Mouse (Mus musculus): ENCODE data around the gene Klhdc8b. TPM values are rescaled to one million over a fixed set of nuclear protein-coding genes. Genes with fewer than 3 reads are reported as not detected.

Gene Klhdc8b
- polyA plus RNA-seq, 1 experiment from 2014 or later: 62.2 TPM

- WGBS: 5% methylated on average over 10 of the region's 10 CpGs
- Histone ChIP-seq H3K36me3 (no peaks in the 10 kb centered on the region), H3K27me3 (no peaks in the 10 kb centered on the region), H3K9me3 (no peaks in the 10 kb centered on the region), H3K9ac (replicated peaks) (peak within 1 kb of the TSS; percentile 37), H3K4me3 (peak within 1 kb of the TSS; percentile 41), H3K4me2 (replicated peaks) (peak within 1 kb of the TSS; percentile 49), H3K27ac (replicated peaks) (peak within 1 kb of the TSS; percentile 25; the same call in 1 of the 2 replicates), H3K4me1 (peaks cover 19% of the 10 kb centered on the region)
- peak; percentile 45; the same call in 1 of the 2 replicates for ATAC-seq (replicated peaks)
These were observed 18.5 kb upstream of the Klhdc8b start, which contains the start of gene Lamb2 for GRCm38 (mm10) chr9:108479721-108480351. Gene Lamb2, plus strand, starts transcription at chr9:108479736.

GRCm38 (mm10) chr9:108479241-108479640 is 17.9 kb upstream of the Klhdc8b start:
- peak overlapping the region; percentile 49 for H3K4me2 ChIP-seq (replicated peaks)
- WGBS: 24% methylated on average over 11 of the region's 11 CpGs
- peaks cover 19% of the 10 kb centered on the region for H3K4me1 ChIP-seq
- H3K36me3 ChIP-seq: no peaks in the 10 kb centered on the region
- H3K9me3 ChIP-seq: no peaks in the 10 kb centered on the region
- H3K9ac ChIP-seq (replicated peaks): 0 out of 2 replicates have a peak overlapping the region, but pooled peaks have one; percentile 28
- peak overlapping the region; percentile 41 for H3K4me3 ChIP-seq
- peak; percentile 7; the same call in 1 of the 2 replicates for ATAC-seq (replicated peaks)
- peak overlapping the region; percentile 25; the same call in 1 of the 2 replicates for H3K27ac ChIP-seq (replicated peaks)
- no peaks in the 10 kb centered on the region for H3K27me3 ChIP-seq

GRCm38 (mm10) chr9:108478638-108479156 is 17.3 kb upstream of the Klhdc8b start:
- H3K27me3 ChIP-seq: no peaks in the 10 kb centered on the region
- H3K9me3 ChIP-seq: no peaks in the 10 kb centered on the region
- H3K9ac ChIP-seq (replicated peaks): 0 out of 2 replicates have a peak overlapping the region, but pooled peaks have one; percentile 28
- peak overlapping the region; percentile 25; the same call in 1 of the 2 replicates for H3K27ac ChIP-seq (replicated peaks)
- H3K36me3 ChIP-seq: no peaks in the 10 kb centered on the region
- WGBS: under 1% methylated on average over 20 of the region's 20 CpGs
- ATAC-seq (replicated peaks): peak; percentile 55
- H3K4me3 ChIP-seq: peak overlapping the region; percentile 41
- H3K4me1 ChIP-seq: peaks cover 19% of the 10 kb centered on the region
- peak overlapping the region; percentile 49 for H3K4me2 ChIP-seq (replicated peaks)

- no peaks in the 10 kb centered on the region for H3K9me3 ChIP-seq
- WGBS: 62% methylated on average over 1 of the region's 1 CpGs
These were observed 13.1 kb upstream of the Klhdc8b start for GRCm38 (mm10) chr9:108474528-108474927.

DNA sequence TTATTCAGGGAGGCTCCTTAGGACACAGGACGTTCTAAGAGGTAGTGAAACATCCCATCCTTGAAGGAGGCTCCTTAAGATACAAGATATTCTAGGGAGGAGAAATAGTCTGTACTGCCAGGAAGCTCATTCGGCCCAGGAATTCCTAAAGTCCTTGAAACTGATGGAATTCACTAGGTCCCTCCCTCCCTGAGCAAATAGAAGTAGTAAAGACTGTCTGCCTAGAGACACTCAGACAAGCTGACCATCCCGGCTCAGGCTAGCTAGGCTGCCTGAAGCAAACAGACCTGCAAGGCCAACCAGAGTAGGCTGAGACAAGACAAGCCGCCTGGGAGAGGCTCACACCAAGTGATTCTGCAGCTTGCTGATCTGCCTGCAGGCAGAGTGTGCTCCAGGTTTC is 8.5 kb upstream of the Klhdc8b start:
- Histone ChIP-seq H3K4me2 (replicated peaks) (no peak overlapping the region), H3K27me3 (no peaks in the 10 kb centered on the region), H3K4me3 (no peak overlapping the region), H3K4me1 (no peaks in the 10 kb centered on the region), H3K9me3 (no peaks in the 10 kb centered on the region), H3K36me3 (peaks cover 22% of the 10 kb centered on the region), H3K27ac (replicated peaks) (no peak overlapping the region), H3K9ac (replicated peaks) (no peak overlapping the region)
- ATAC-seq (replicated peaks): no peak
- WGBS: 79% methylated on average over 4 of the region's 4 CpGs

More at GRCm38 (mm10) chr9:108474528-108474927, 13.1 kb upstream of the Klhdc8b start:
- Histone ChIP-seq H3K27ac (replicated peaks) (no peak overlapping the region), H3K36me3 (no peaks in the 10 kb centered on the region), H3K4me3 (no peak overlapping the region), H3K4me1 (peaks cover 11% of the 10 kb centered on the region), H3K9ac (replicated peaks) (no peak overlapping the region), H3K27me3 (no peaks in the 10 kb centered on the region), H3K4me2 (replicated peaks) (no peak overlapping the region)
- ATAC-seq (replicated peaks): no peak

DNA sequence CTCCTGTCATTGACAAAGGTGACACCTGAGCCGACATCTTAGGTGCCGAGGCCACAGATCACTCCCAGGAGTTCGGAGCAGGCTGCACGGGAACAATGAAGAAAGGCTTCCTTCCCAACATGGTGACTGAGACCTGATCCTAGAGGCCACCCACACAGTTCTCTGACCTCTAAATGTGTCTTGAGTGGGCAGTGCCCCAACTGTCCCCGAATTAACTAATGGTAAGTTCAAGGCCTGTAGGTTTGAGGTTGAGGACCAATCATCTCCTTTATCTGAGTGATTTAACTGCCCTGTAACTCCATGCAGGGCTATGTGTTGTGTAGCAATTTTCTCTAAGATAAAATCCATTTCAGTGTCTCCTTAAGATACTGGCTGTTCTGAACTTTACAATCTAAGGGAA is 8.0 kb upstream of the Klhdc8b start:
- no peak for ATAC-seq (replicated peaks)
- H3K9ac ChIP-seq (replicated peaks): no peak overlapping the region
- no peaks in the 10 kb centered on the region for H3K9me3 ChIP-seq
- H3K4me3 ChIP-seq: no peak overlapping the region
- 77% methylated on average over 5 of the region's 5 CpGs for WGBS
- no peak overlapping the region for H3K27ac ChIP-seq (replicated peaks)
- no peaks in the 10 kb centered on the region for H3K4me1 ChIP-seq
- no peaks in the 10 kb centered on the region for H3K27me3 ChIP-seq
- peaks cover 26% of the 10 kb centered on the region for H3K36me3 ChIP-seq
- H3K4me2 ChIP-seq (replicated peaks): no peak overlapping the region

GRCm38 (mm10) chr9:108466219-108466618 is 4.8 kb upstream of the Klhdc8b start:
- H3K4me2 ChIP-seq (replicated peaks): no peak overlapping the region
- H3K9ac ChIP-seq (replicated peaks): no peak overlapping the region
- H3K4me3 ChIP-seq: no peak overlapping the region
- no peak for ATAC-seq (replicated peaks)
- H3K9me3 ChIP-seq: no peaks in the 10 kb centered on the region
- WGBS: 95% methylated on average over 2 of the region's 2 CpGs
- H3K4me1 ChIP-seq: peaks cover 10% of the 10 kb centered on the region
- no peaks in the 10 kb centered on the region for H3K27me3 ChIP-seq
- H3K36me3 ChIP-seq: peaks cover 41% of the 10 kb centered on the region
- no peak overlapping the region for H3K27ac ChIP-seq (replicated peaks)

- peaks cover 15% of the 10 kb centered on the region for H3K4me1 ChIP-seq
- WGBS: 97% methylated on average over 9 of the region's 9 CpGs
- no peaks in the 10 kb centered on the region for H3K9me3 ChIP-seq
- ATAC-seq (replicated peaks): no peak
- H3K9ac ChIP-seq (replicated peaks): no peak overlapping the region
- H3K4me3 ChIP-seq: no peak overlapping the region
- H3K27ac ChIP-seq (replicated peaks): no peak overlapping the region
- peaks cover 41% of the 10 kb centered on the region for H3K36me3 ChIP-seq
- H3K27me3 ChIP-seq: no peaks in the 10 kb centered on the region
- H3K4me2 ChIP-seq (replicated peaks): no peak overlapping the region
These were observed 2.3 kb upstream of the Klhdc8b start for GRCm38 (mm10) chr9:108463713-108464112.

DNA sequence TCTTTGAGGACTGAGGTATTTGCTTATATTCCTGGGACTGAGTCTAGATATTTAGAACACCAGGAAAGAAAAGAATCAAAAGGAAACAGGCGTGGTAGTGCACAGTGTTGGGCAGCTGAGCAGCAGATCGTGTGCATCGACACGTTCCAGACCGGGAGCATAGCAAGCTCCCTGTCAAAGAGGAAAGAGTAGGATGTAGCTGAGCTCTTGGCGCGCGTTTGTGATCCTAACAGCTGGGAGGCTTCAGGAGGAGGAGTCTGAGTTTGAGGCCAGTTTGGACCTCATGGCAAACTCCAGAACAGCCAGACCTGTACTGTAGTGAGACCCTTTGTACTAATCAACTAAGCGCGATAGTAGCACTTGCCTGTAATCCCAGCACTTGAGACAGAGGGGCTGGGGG is 811 bp upstream of the Klhdc8b start:
- Histone ChIP-seq H3K4me2 (replicated peaks) (no peak overlapping the region), H3K9me3 (no peaks in the 10 kb centered on the region), H3K27me3 (no peaks in the 10 kb centered on the region), H3K9ac (replicated peaks) (no peak overlapping the region), H3K27ac (replicated peaks) (no peak overlapping the region), H3K4me1 (peaks cover 15% of the 10 kb centered on the region), H3K36me3 (peaks cover 41% of the 10 kb centered on the region), H3K4me3 (no peak overlapping the region)
- 93% methylated on average over 10 of the region's 10 CpGs for WGBS
- no peak for ATAC-seq (replicated peaks)

DNA sequence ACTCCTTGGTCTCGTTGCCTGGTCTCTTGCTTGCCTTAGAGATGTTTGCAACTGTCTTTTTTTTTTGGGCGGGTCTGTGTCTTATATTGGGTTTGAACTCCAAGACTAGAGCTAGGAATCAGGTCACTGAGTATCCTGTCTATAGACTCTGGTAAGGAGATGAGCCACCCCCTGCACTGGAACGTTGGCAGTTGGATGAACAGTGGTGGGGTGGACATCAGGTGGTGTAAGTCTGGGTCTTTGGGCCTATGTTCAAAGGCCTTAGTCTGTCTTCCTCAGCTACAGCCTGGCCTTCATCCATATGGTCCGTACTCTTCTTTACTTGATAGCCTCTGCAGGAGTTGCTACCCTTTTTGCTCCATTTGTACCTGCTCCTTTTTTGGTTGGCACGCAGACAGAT is 294 bp upstream of the Klhdc8b start:
- Histone ChIP-seq H3K4me2 (replicated peaks) (peak overlapping the region; percentile 85), H3K4me1 (peaks cover 15% of the 10 kb centered on the region), H3K9ac (replicated peaks) (no peak overlapping the region), H3K27me3 (no peaks in the 10 kb centered on the region), H3K27ac (replicated peaks) (no peak overlapping the region), H3K4me3 (peak overlapping the region; percentile 93), H3K9me3 (no peaks in the 10 kb centered on the region), H3K36me3 (peaks cover 36% of the 10 kb centered on the region)
- WGBS: 90% methylated on average over 5 of the region's 5 CpGs
- no peak for ATAC-seq (replicated peaks)

DNA sequence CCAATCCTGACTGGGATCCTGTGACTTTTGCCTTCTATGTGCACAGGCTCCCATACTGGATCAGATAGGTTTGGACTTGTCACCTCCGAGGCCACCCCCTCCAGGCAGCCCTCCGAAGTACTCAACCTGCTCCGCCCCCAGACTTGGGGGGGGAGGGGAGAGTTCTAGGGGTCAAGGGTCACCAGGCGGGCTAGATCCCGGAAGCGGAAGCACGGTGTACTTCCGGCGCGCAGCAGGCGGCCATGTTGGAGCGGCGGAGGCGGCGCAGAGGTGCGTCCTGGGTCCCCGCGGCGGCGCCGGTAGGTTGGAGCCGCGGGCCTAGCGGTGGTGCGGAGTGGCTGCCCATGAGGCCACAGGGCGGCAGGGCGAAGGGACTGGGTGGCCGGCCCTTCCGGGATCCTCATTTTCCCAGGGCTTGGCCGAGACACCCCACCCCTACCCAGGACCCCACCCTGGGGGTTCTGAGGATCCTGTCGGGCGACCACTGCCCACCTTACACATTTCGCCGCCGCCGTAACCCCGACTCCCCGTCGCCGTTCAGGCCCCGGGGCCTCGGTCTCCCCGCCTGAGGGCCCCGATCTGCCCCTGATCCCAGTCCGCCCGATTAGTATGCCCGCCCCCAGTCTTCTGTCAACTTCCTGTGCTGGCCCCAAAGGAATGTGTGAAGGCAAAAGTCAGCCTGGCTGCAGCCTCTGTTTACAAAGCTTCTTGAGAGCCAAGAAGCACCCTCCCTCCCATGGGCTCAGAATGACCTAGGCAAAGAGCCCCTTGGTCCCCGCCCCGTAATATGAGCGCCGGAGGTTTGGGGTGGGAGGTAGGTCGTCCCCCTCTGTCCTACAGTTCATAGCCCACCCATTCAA is 832 bp downstream of the Klhdc8b start, which contains the start of gene Ccdc71:
Gene Ccdc71, plus strand, starts transcription at position 209 of the 860 bp plus-strand sequence.
- peak; percentile 86 for ATAC-seq (replicated peaks)
- peak within 1 kb of the TSS; percentile 93 for H3K4me3 ChIP-seq
- no peaks in the 10 kb centered on the region for H3K9me3 ChIP-seq
- peaks cover 26% of the 10 kb centered on the region for H3K36me3 ChIP-seq
- H3K27me3 ChIP-seq: no peaks in the 10 kb centered on the region
- H3K27ac ChIP-seq (replicated peaks): peak within 1 kb of the TSS; percentile 67
- peak within 1 kb of the TSS; percentile 90 for H3K9ac ChIP-seq (replicated peaks)
- H3K4me1 ChIP-seq: peaks cover 15% of the 10 kb centered on the region
- peak within 1 kb of the TSS; percentile 85 for H3K4me2 ChIP-seq (replicated peaks)
- WGBS: 1% methylated on average over 52 of the region's 52 CpGs

- Histone ChIP-seq H3K9me3 (no peaks in the 10 kb centered on the region), H3K4me2 (replicated peaks) (peak overlapping the region; percentile 85), H3K4me3 (peak overlapping the region; percentile 93), H3K36me3 (peaks cover 20% of the 10 kb centered on the region), H3K27me3 (no peaks in the 10 kb centered on the region), H3K9ac (replicated peaks) (no peak overlapping the region), H3K27ac (replicated peaks) (peak overlapping the region; percentile 67), H3K4me1 (peaks cover 15% of the 10 kb centered on the region)
- ATAC-seq (replicated peaks): peak; percentile 27; the same call in 1 of the 2 replicates
- 86% methylated on average over 1 of the region's 1 CpGs for WGBS
These were observed 1.5 kb downstream of the Klhdc8b start for GRCm38 (mm10) chr9:108459939-108460318.

Data from forebrain, embryonic 15.5 days (tissue).